Mouse (Mus musculus): ENCODE results near the gene Raph1. TPM values are rescaled to one million over a fixed set of nuclear protein-coding genes. Genes with fewer than 3 reads are reported as not detected.

The Raph1 gene
- 10 to 100 TPM; 17.9 to 23.3 TPM for total RNA-seq (2023)

DNA sequence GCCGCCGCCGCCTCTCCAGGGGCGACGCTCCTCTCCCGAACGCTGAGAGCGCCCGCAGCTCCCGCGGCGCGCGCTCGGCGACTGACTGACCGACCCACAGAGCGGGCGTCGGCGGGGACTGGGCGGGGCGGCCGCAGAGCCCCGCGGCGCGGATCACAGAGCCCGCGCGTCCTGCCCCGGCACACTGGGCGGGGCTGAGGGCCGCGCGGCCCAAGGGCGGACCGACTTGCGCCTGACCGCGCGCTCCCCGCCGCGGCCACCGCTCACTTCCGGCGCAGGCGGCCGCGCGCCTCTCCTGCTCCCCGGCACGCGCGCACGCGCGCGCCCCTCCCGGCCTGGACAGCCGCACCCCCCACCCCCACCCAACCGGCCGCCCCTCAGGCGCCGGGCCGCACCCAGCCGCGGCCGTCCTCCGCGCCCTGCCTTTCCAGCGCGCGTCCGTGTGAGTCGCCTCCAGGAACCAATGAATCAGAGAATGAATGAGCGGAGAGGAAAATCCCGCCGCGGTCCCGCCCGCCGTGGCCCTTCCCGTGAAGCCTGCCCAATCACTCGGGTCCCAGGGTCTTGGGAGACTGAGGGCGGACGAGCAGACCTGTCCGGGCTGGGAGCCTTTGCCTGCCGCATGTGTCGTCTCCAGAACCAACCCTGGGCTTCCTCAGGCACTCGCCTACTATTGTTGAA is at the start of gene Raph1:
Gene Raph1, minus strand, starts transcription at position 474 of the 681 bp plus-strand sequence.

Other genes with a start within 250 kb of the Raph1 start
- 10 to 100 TPM; 10.4 to 13.4 TPM for gene Cyp20a1, start 223.8 kb downstream of the Raph1 start, total RNA-seq (2023)
- 1 to 10 TPM; 6.7 to 7.2 TPM for gene Abi2, start 157.5 kb downstream of the Raph1 start, total RNA-seq (2023)
- gene Cd28, start 149.7 kb upstream of the Raph1 start, total RNA-seq (2023) = under 1 TPM; 0.49 to 0.59 TPM